Mouse (Mus musculus) right cerebral cortex, postnatal 36 days (tissue): ENCODE measurements around the gene Rai2.

Experiments
- DNase-seq, 2 experiments: peaks; one replicate each; pipeline ENCODE4 v3.0.0; 2022; ENCODE audit warnings: low spot score in 2 of 2, mixed read lengths in 1 of 2

Rai2 gene

GRCm38 (mm10) chrX:161716865-161717763 lies at the start of gene Rai2:
Gene Rai2, plus strand, starts transcription at chrX:161717069.
- DNase-seq = peak in 1 of 2 experiments; percentile 16

GRCm38 (mm10) chrX:161689336-161689735 lies 27.5 kb upstream of the Rai2 start:
- DNase-seq = no peak

GRCm38 (mm10) chrX:161716503-161716864 lies 385 bp upstream of the Rai2 start:
- DNase-seq = no peak

- no peak for DNase-seq
Observed at GRCm38 (mm10) chrX:161717764-161718382, 1.0 kb downstream of the Rai2 start.

- no peak for DNase-seq
Observed at GRCm38 (mm10) chrX:161718548-161718947, 1.7 kb downstream of the Rai2 start.

GRCm38 (mm10) chrX:161721082-161721481 lies 4.2 kb downstream of the Rai2 start:
- DNase-seq = no peak

GRCm38 (mm10) chrX:161723391-161723808 lies 6.5 kb downstream of the Rai2 start:
- no peak for DNase-seq

- DNase-seq = no peak
Observed at GRCm38 (mm10) chrX:161726257-161726656, 9.4 kb downstream of the Rai2 start.

- DNase-seq = no peak
Observed at GRCm38 (mm10) chrX:161728507-161728906, 11.6 kb downstream of the Rai2 start.

- no peak for DNase-seq
Observed at GRCm38 (mm10) chrX:161730026-161730425, 13.2 kb downstream of the Rai2 start.

GRCm38 (mm10) chrX:161731859-161732258 lies 15.0 kb downstream of the Rai2 start:
- no peak for DNase-seq

- no peak for DNase-seq
Observed at GRCm38 (mm10) chrX:161733581-161734309, 16.9 kb downstream of the Rai2 start.

GRCm38 (mm10) chrX:161734310-161734676 lies 17.4 kb downstream of the Rai2 start:
- no peak for DNase-seq

- no peak for DNase-seq
Observed at GRCm38 (mm10) chrX:161739374-161739773, 22.5 kb downstream of the Rai2 start.

GRCm38 (mm10) chrX:161743080-161743479 lies 26.2 kb downstream of the Rai2 start:
- DNase-seq = no peak

- DNase-seq = no peak
Observed at GRCm38 (mm10) chrX:161745296-161745695, 28.4 kb downstream of the Rai2 start.

- DNase-seq = no peak
Observed at GRCm38 (mm10) chrX:161747337-161747736, 30.5 kb downstream of the Rai2 start.

GRCm38 (mm10) chrX:161753514-161753913 lies 36.6 kb downstream of the Rai2 start:
- DNase-seq = no peak

GRCm38 (mm10) chrX:161776321-161776962 lies 59.6 kb downstream of the Rai2 start:
- DNase-seq = peak in 1 of 2 experiments; percentile 18

- DNase-seq = peak; percentile 16 to 62
Observed at GRCm38 (mm10) chrX:161780321-161781034, 63.6 kb downstream of the Rai2 start.

GRCm38 (mm10) chrX:161790182-161790581 lies 73.3 kb downstream of the Rai2 start:
- peak in 1 of 2 experiments; percentile 6 for DNase-seq
